Mouse (Mus musculus): Measurements from ENCODE around the gene Opn1mw. TPM values are rescaled to one million over a fixed set of nuclear protein-coding genes. Genes with fewer than 3 reads are reported as not detected.

Opn1mw gene
- not detected in 2 replicates for polyA plus RNA-seq (2014; fragmentation: Nextera tagmentation; extraction: Ambion mirVana)

GRCm38 (mm10) chrX:74127164-74127563 is at the start of gene Opn1mw:
Opn1mw (plus strand) TSS chrX:74127464.
- no peak within 1 kb of the TSS for H3K27ac ChIP-seq (ENCODE audit: low read depth, low read length)
- H3K4me2 ChIP-seq (replicated peaks; ENCODE audit: low read depth, low read length): no peak within 1 kb of the TSS
- 0 out of 2 replicates have a peak, but pooled peaks cover 2% of the 10 kb centered on the region for H3K27me3 ChIP-seq (ENCODE audit: control insufficient read depth, insufficient read depth, low read length)
- H3K36me3 ChIP-seq (ENCODE audit: control insufficient read depth, insufficient read depth, low read length): no peaks in the 10 kb centered on the region
- H3K9ac ChIP-seq (ENCODE audit: low read depth, low read length): no peak within 1 kb of the TSS
- no peak within 1 kb of the TSS for H3K4me3 ChIP-seq (ENCODE audit: low read length)
- H3K9me3 ChIP-seq (ENCODE audit: control insufficient read depth, low read length): no peaks in the 10 kb centered on the region
- no peak for ATAC-seq (ENCODE audit: low FRiP score, low TSS enrichment)
- no peaks in the 10 kb centered on the region for H3K4me1 ChIP-seq (ENCODE audit: control insufficient read depth, insufficient read depth, low read length)

GRCm38 (mm10) chrX:74084276-74084837 is 42.9 kb upstream of the Opn1mw start:
- Histone ChIP-seq H3K4me3 (ENCODE audit: low read length) (peak overlapping the region; percentile 58), H3K27ac (ENCODE audit: low read depth, low read length) (0 out of 2 replicates have a peak overlapping the region, but pooled peaks have one; percentile 92), H3K9ac (ENCODE audit: low read depth, low read length) (peak overlapping the region; percentile 85), H3K27me3 (ENCODE audit: control insufficient read depth, insufficient read depth, low read length) (no peaks in the 10 kb centered on the region), H3K4me1 (ENCODE audit: control insufficient read depth, insufficient read depth, low read length) (no peaks in the 10 kb centered on the region), H3K9me3 (ENCODE audit: control insufficient read depth, low read length) (no peaks in the 10 kb centered on the region), H3K4me2 (replicated peaks; ENCODE audit: low read depth, low read length) (peak overlapping the region; percentile 53), H3K36me3 (ENCODE audit: control insufficient read depth, insufficient read depth, low read length) (no peaks in the 10 kb centered on the region; the same call in 1 of the 2 replicates)
- ATAC-seq (ENCODE audit: low FRiP score, low TSS enrichment): no peak
- WGBS: 28% methylated on average over 17 of the region's 17 CpGs

- WGBS: 36% methylated on average over 30 of the region's 56 CpGs
Measured at GRCm38 (mm10) chrX:74084946-74085498, 42.2 kb upstream of the Opn1mw start.

GRCm38 (mm10) chrX:74085601-74086038 is 41.6 kb upstream of the Opn1mw start:
- Histone ChIP-seq H3K9ac (ENCODE audit: low read depth, low read length) (peak overlapping the region; percentile 85), H3K4me3 (ENCODE audit: low read length) (peak overlapping the region; percentile 58), H3K27me3 (ENCODE audit: control insufficient read depth, insufficient read depth, low read length) (no peaks in the 10 kb centered on the region), H3K36me3 (ENCODE audit: control insufficient read depth, insufficient read depth, low read length) (no peaks in the 10 kb centered on the region), H3K27ac (ENCODE audit: low read depth, low read length) (peak overlapping the region; percentile 92), H3K4me1 (ENCODE audit: control insufficient read depth, insufficient read depth, low read length) (no peaks in the 10 kb centered on the region), H3K9me3 (ENCODE audit: control insufficient read depth, low read length) (no peaks in the 10 kb centered on the region), H3K4me2 (replicated peaks; ENCODE audit: low read depth, low read length) (peak overlapping the region; percentile 33)
- peak; percentile 99 for ATAC-seq (ENCODE audit: low FRiP score, low TSS enrichment)
- 25% methylated on average over 27 of the region's 27 CpGs for WGBS

More at GRCm38 (mm10) chrX:74084946-74085498, 42.2 kb upstream of the Opn1mw start:
- no peaks in the 10 kb centered on the region for H3K36me3 ChIP-seq (ENCODE audit: control insufficient read depth, insufficient read depth, low read length)
- H3K9me3 ChIP-seq (ENCODE audit: control insufficient read depth, low read length): no peaks in the 10 kb centered on the region
- peak overlapping the region; percentile 53 for H3K4me2 ChIP-seq (replicated peaks; ENCODE audit: low read depth, low read length)
- no peaks in the 10 kb centered on the region for H3K27me3 ChIP-seq (ENCODE audit: control insufficient read depth, insufficient read depth, low read length)
- H3K4me1 ChIP-seq (ENCODE audit: control insufficient read depth, insufficient read depth, low read length): no peaks in the 10 kb centered on the region
- H3K9ac ChIP-seq (ENCODE audit: low read depth, low read length): peak overlapping the region; percentile 85
- peak overlapping the region; percentile 92 for H3K27ac ChIP-seq (ENCODE audit: low read depth, low read length)
- peak; percentile 84 for ATAC-seq (ENCODE audit: low FRiP score, low TSS enrichment)
- peak overlapping the region; percentile 58 for H3K4me3 ChIP-seq (ENCODE audit: low read length)

- no peaks in the 10 kb centered on the region for H3K9me3 ChIP-seq (ENCODE audit: control insufficient read depth, low read length)
- no peak for ATAC-seq (ENCODE audit: low FRiP score, low TSS enrichment)
Measured at GRCm38 (mm10) chrX:74095130-74095529, 32.1 kb upstream of the Opn1mw start.

DNA sequence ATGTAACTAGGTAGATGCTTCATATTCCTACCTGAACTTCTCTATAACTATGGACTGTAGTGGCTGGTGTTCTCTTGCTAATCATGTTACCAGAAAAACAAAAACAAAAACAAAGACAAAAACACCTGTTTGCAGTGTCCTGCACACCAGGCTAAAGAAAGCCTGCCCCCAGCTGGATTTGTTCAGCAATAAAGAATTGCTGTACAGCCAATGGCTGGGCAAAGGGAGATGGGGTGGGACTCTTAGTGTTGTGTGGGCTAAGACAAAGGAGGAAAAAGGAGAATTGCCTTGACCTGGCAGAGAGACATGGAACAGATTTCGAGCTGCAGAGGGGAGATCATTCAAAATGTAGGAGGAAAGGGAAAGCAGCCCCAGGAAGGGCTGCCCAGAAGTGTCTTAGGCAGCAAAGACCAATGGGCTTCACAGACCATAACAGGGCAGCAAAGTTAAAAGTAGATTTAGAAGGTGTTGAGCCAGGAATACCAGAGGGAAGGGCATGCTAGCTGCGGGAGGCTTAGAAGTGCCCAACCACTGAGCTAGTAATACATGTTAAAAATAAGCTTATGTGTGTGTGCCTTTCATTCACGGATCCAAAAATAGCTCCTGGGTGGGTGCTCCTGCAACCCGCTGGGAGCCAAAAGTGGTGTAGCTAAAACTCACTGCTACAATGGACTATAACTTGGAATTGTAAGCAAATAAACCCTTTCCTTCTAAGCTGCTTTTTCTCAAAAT is 23.6 kb upstream of the Opn1mw start:
- no peaks in the 10 kb centered on the region for H3K27me3 ChIP-seq (ENCODE audit: control insufficient read depth, insufficient read depth, low read length)
- 66% methylated on average over 4 of the region's 4 CpGs for WGBS
- no peaks in the 10 kb centered on the region for H3K36me3 ChIP-seq (ENCODE audit: control insufficient read depth, insufficient read depth, low read length)
- no peak overlapping the region for H3K9ac ChIP-seq (ENCODE audit: low read depth, low read length)
- H3K4me2 ChIP-seq (replicated peaks; ENCODE audit: low read depth, low read length): no peak overlapping the region
- no peak overlapping the region for H3K27ac ChIP-seq (ENCODE audit: low read depth, low read length)
- no peaks in the 10 kb centered on the region for H3K4me1 ChIP-seq (ENCODE audit: control insufficient read depth, insufficient read depth, low read length)
- no peak for ATAC-seq (ENCODE audit: low FRiP score, low TSS enrichment)
- H3K9me3 ChIP-seq (ENCODE audit: control insufficient read depth, low read length): no peaks in the 10 kb centered on the region
- no peak overlapping the region for H3K4me3 ChIP-seq (ENCODE audit: low read length)

More at GRCm38 (mm10) chrX:74095130-74095529, 32.1 kb upstream of the Opn1mw start:
- H3K27me3 ChIP-seq (ENCODE audit: control insufficient read depth, insufficient read depth, low read length): no peaks in the 10 kb centered on the region
- 74% methylated on average over 1 of the region's 1 CpGs for WGBS
- H3K4me2 ChIP-seq (replicated peaks; ENCODE audit: low read depth, low read length): no peak overlapping the region
- H3K9ac ChIP-seq (ENCODE audit: low read depth, low read length): no peak overlapping the region
- no peak overlapping the region for H3K27ac ChIP-seq (ENCODE audit: low read depth, low read length)
- no peaks in the 10 kb centered on the region for H3K4me1 ChIP-seq (ENCODE audit: control insufficient read depth, insufficient read depth, low read length)
- no peaks in the 10 kb centered on the region for H3K36me3 ChIP-seq (ENCODE audit: control insufficient read depth, insufficient read depth, low read length)
- no peak overlapping the region for H3K4me3 ChIP-seq (ENCODE audit: low read length)

- H3K4me3 ChIP-seq (ENCODE audit: low read length): no peak overlapping the region
- no peaks in the 10 kb centered on the region for H3K4me1 ChIP-seq (ENCODE audit: control insufficient read depth, insufficient read depth, low read length)
- no peaks in the 10 kb centered on the region for H3K36me3 ChIP-seq (ENCODE audit: control insufficient read depth, insufficient read depth, low read length)
- WGBS: 51% methylated on average over 2 of the region's 2 CpGs
- H3K27me3 ChIP-seq (ENCODE audit: control insufficient read depth, insufficient read depth, low read length): no peaks in the 10 kb centered on the region; the same call in 1 of the 2 replicates
- no peak overlapping the region for H3K4me2 ChIP-seq (replicated peaks; ENCODE audit: low read depth, low read length)
- no peaks in the 10 kb centered on the region for H3K9me3 ChIP-seq (ENCODE audit: control insufficient read depth, low read length)
- H3K27ac ChIP-seq (ENCODE audit: low read depth, low read length): no peak overlapping the region
- H3K9ac ChIP-seq (ENCODE audit: low read depth, low read length): no peak overlapping the region
- no peak for ATAC-seq (ENCODE audit: low FRiP score, low TSS enrichment)
Measured at GRCm38 (mm10) chrX:74105916-74106315, 21.3 kb upstream of the Opn1mw start.

DNA sequence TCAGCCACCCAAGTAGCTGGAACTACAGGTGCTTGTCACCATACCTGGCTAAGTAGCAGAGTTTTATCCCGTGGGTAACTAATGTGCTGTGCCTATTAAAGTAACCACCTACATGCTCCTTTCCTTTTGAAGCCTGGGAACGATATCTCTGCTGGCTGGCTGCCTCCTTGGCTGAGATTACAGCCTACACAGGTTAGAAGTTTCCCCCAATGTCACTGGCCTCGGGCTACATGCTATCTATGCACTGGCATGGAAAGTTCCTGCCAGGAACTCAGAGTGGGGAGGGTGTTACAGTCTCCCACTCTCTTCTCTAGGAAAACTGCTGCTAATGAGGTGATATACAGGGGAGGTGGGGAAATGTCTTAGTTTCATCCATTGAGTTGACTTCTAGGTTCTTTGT is 18.5 kb upstream of the Opn1mw start:
- Histone ChIP-seq H3K27ac (ENCODE audit: low read depth, low read length) (no peak overlapping the region), H3K9ac (ENCODE audit: low read depth, low read length) (no peak overlapping the region), H3K9me3 (ENCODE audit: control insufficient read depth, low read length) (no peaks in the 10 kb centered on the region), H3K4me1 (ENCODE audit: control insufficient read depth, insufficient read depth, low read length) (no peaks in the 10 kb centered on the region), H3K27me3 (ENCODE audit: control insufficient read depth, insufficient read depth, low read length) (no peaks in the 10 kb centered on the region; the same call in 1 of the 2 replicates), H3K4me2 (replicated peaks; ENCODE audit: low read depth, low read length) (no peak overlapping the region), H3K36me3 (ENCODE audit: control insufficient read depth, insufficient read depth, low read length) (no peaks in the 10 kb centered on the region), H3K4me3 (ENCODE audit: low read length) (no peak overlapping the region)
- 45% methylated on average over 3 of the region's 3 CpGs for WGBS
- no peak for ATAC-seq (ENCODE audit: low FRiP score, low TSS enrichment)

DNA sequence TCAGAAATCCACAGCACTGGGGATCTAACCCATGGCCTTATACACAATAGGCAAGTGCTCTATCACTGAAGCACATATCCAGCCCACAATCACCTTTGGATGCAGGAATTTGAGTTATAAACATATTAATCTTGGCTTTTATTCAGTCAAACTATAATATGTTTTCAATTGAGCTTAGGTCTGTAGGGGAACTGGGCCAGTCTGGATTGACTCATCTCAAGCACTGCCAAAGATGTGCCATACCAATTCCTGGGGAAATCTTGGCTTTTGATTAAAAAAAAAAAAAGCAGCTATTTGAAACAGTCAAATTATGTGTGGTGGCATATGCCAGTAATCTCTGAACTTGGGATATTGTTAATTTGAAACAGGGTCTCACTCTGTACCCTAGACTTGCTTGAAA is 13.2 kb upstream of the Opn1mw start:
- Histone ChIP-seq H3K9me3 (ENCODE audit: control insufficient read depth, low read length) (no peaks in the 10 kb centered on the region), H3K27ac (ENCODE audit: low read depth, low read length) (no peak overlapping the region), H3K4me2 (replicated peaks; ENCODE audit: low read depth, low read length) (no peak overlapping the region), H3K36me3 (ENCODE audit: control insufficient read depth, insufficient read depth, low read length) (no peaks in the 10 kb centered on the region), H3K27me3 (ENCODE audit: control insufficient read depth, insufficient read depth, low read length) (no peaks in the 10 kb centered on the region; the same call in 1 of the 2 replicates), H3K4me3 (ENCODE audit: low read length) (no peak overlapping the region), H3K4me1 (ENCODE audit: control insufficient read depth, insufficient read depth, low read length) (no peaks in the 10 kb centered on the region), H3K9ac (ENCODE audit: low read depth, low read length) (no peak overlapping the region)
- ATAC-seq (ENCODE audit: low FRiP score, low TSS enrichment): no peak
